Mouse (Mus musculus): ENCODE data around the gene Gm20867. TPM values are rescaled to one million over a fixed set of nuclear protein-coding genes. Genes with fewer than 3 reads are reported as not detected.

The Gm20867 gene
- polyA plus RNA-seq (2015; fragmentation: Nextera tagmentation; extraction: Ambion mirVana), result not detected in 2 replicates

GRCm38 (mm10) chrY:77963104-77963503 lies at the start of gene Gm20867:
Gene Gm20867, minus strand, starts transcription at chrY:77963204.

Other genes with a start within 250 kb of the Gm20867 start
- gene Gm29564, start 249.8 kb upstream of the Gm20867 start, polyA plus RNA-seq (2015; fragmentation: Nextera tagmentation; extraction: Ambion mirVana), result not detected in 2 replicates

Measured in skeletal muscle tissue, postnatal 0 days (tissue).